Mouse (Mus musculus) T-helper 1 cell (primary cell): ENCODE measurements around the gene Olfr1101.

Source experiments
- in situ Hi-C: fragments of 300-600 bp; cut with MboI, MseI; formaldehyde crosslinking; loops from one replicate; pipeline ENCODE4 v1.15.1; 2025; ENCODE audit warnings: high pct_unique_total_duplicates

Gene Olfr1101

DNA sequence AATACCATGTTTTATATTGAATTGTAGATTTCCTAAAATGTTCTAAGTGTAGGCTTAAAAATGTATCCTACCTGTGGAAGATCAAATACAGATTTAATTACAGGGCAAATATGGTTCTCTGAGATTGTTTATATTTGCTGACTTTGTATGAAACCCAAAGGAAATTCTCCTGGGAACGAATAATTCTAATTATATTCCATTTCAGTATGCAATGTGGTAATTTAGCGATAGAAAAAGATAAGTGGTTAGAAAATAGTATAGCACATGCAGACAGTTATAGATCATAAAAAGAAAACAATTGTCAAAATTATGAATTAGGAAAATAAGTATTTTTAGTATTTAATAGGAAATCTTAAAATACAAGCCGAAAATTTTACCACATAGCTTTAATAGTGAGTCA, at the start of gene Olfr1101:
Olfr1101 (minus strand) TSS at position 101 of the 400 bp plus-strand sequence.
- in situ Hi-C loops, result no loop called here

- in situ Hi-C loops, result no loop called here
Measured at GRCm38 (mm10) chr2:87036431-87036830, 45.4 kb upstream of the Olfr1101 start, which contains the start of gene Olfr1105. Gene Olfr1105 (minus strand): TSS chr2:87036531.

- in situ Hi-C loops, result no loop called here
Measured at GRCm38 (mm10) chr2:87026980-87027379, 36.0 kb upstream of the Olfr1101 start, which contains the start of gene Olfr1104. Gene Olfr1104 (minus strand): TSS chr2:87027080.

GRCm38 (mm10) chr2:86998098-86998497, 7.1 kb upstream of the Olfr1101 start, which contains the start of gene Olfr1102:
Gene Olfr1102 (plus strand): TSS chr2:86998398.
- in situ Hi-C loops, result no loop called here

GRCm38 (mm10) chr2:86979854-86980253, 11.2 kb downstream of the Olfr1101 start, which contains the start of gene Olfr1100:
Gene Olfr1100 (minus strand): TSS chr2:86979954.
- in situ Hi-C loops, result no loop called here

DNA sequence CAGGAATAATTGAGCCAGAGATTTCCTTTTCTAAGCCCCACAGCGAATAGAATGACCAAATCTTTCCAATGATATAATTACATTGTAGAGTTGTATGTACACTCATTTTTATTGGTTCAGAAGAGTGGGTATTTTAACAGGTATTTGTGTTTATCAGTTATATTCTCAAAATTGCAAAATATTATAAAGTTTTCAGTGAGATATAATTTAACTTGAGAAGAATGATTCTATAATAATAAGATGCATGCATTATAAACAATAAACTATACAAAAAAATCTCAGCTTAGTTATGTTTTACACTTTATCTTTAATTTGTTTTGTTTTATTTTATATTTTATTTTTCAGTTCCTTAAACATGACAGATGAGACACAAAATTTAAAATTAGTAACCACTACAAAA, 30.4 kb downstream of the Olfr1101 start, which contains the start of gene Olfr1099:
Olfr1099 (minus strand) TSS at position 101 of the 400 bp plus-strand sequence.
- in situ Hi-C loops, result no loop called here
